Comparison of ENCODE assay signal across 8 mouse cellular contexts in genomic region chr11:94339732-94340585, GRCm38 (mm10). TPM values are rescaled to one million over a fixed set of nuclear protein-coding genes. Genes with fewer than 3 reads are reported as not detected.
DNase-seq lines count a peak whose midpoint lies in the region; ATAC-seq lines count a peak whose summit lies in the region.

No protein-coding gene starts in this region.

- no peaks in the 10 kb centered on the region for H3K9me3 ChIP-seq in hindbrain, embryonic 15.5 days
- H3K9me3 ChIP-seq in midbrain, embryonic 10.5 days (replicated peaks), result no peaks in the 10 kb centered on the region

- peak; percentile 68; the same call in 1 of the 2 replicates for ATAC-seq in hindbrain, embryonic 15.5 days (ENCODE audit: low FRiP score, low read depth)

- H3K36me3 ChIP-seq in hindbrain, embryonic 15.5 days, result peaks cover 39% of the 10 kb centered on the region
- H3K36me3 ChIP-seq in midbrain, embryonic 10.5 days, result peaks cover 50% of the 10 kb centered on the region

- WGBS in hindbrain, embryonic 15.5 days, result 57% methylated on average over 18 of the region's 18 CpGs
- WGBS in midbrain, embryonic 10.5 days, result 62% methylated on average over 18 of the region's 18 CpGs

- intact Hi-C loops in left cerebral cortex, postnatal 4 days (cut with DNase I), result loop anchor here (5.0 kb wide), 2 partner anchors 62 to 147 kb away; partner anchors contain the start of gene Spata20

- DNase-seq in adrenal gland, adult 2 months, result peak; percentile 70
- no peak for DNase-seq in adrenal gland, postnatal 4 days (ENCODE audit: low spot score in 2 of 2)
- DNase-seq in T-cell, adult 2 months (ENCODE audit: low spot score), result peak; percentile 67
- peak; percentile 88 for DNase-seq in embryo, embryonic 11 days
- peak; percentile 62 for DNase-seq in left cerebral cortex, postnatal 4 days
- DNase-seq in midbrain, embryonic 10.5 days (ENCODE audit: low spot score), result peak; percentile 71
- peak; percentile 40 to 50 for DNase-seq in spleen, postnatal 36 days (ENCODE audit: low spot score in 2 of 2)

- no peak overlapping the region for H3K27ac ChIP-seq in hindbrain, embryonic 15.5 days (replicated peaks)
- peak overlapping the region; percentile 68 for H3K27ac ChIP-seq in midbrain, embryonic 10.5 days (replicated peaks)

- no peak overlapping the region for H3K9ac ChIP-seq in hindbrain, embryonic 15.5 days

- H3K4me3 ChIP-seq in hindbrain, embryonic 15.5 days, result no peak overlapping the region
- H3K4me3 ChIP-seq in midbrain, embryonic 10.5 days, result no peak overlapping the region

- peaks cover 34% of the 10 kb centered on the region for H3K4me1 ChIP-seq in hindbrain, embryonic 15.5 days (replicated peaks)
- peaks cover 54% of the 10 kb centered on the region for H3K4me1 ChIP-seq in midbrain, embryonic 10.5 days

- H3K4me2 ChIP-seq in hindbrain, embryonic 15.5 days, result no peak overlapping the region

- H3K27me3 ChIP-seq in hindbrain, embryonic 15.5 days, result no peaks in the 10 kb centered on the region
- H3K27me3 ChIP-seq in midbrain, embryonic 10.5 days (ENCODE audit: low read depth, poor library complexity, severe bottlenecking), result peaks cover 5% of the 10 kb centered on the region; the same call in 1 of the 2 replicates

RNA-seq across cellular contexts. Expression of gene Ankrd40, which starts 12.2 kb away (rescaled TPM):
- total RNA-seq in adrenal gland, adult 2 months (2021), result 100 to 1,000 TPM; 163 to 189 TPM
- 175 and 195 TPM in 2 replicates for polyA plus RNA-seq in adrenal gland, adult 2 months (2012; rRNA removed)
- 100 to 1,000 TPM; 108 to 114 TPM for total RNA-seq in adrenal gland, postnatal 4 days (2021)
- polyA plus RNA-seq in hindbrain, embryonic 15.5 days (2015; fragmentation: Nextera tagmentation; extraction: Ambion mirVana), result 18.3 and 21.5 TPM in 2 replicates
- total RNA-seq in left cerebral cortex, postnatal 4 days (2021), result 10 to 100 TPM; 52.1 to 58.1 TPM
- polyA plus RNA-seq in midbrain, embryonic 10.5 days (2016; fragmentation: Nextera tagmentation; extraction: Ambion mirVana), result 11.1 and 12.9 TPM in 2 replicates

RNA-seq across cellular contexts. Expression of gene Luc7l3, which starts 18.2 kb away (rescaled TPM):
- 10 to 100 TPM; 59.5 to 63.7 TPM for total RNA-seq in adrenal gland, adult 2 months (2021)
- 2.3 and 2.6 TPM in 2 replicates for polyA plus RNA-seq in adrenal gland, adult 2 months (2012; rRNA removed)
- total RNA-seq in adrenal gland, postnatal 4 days (2021), result 100 to 1,000 TPM in 1 of 2 experiments, 10 to 100 TPM in 1; 92.6 to 110 TPM
- 126 and 127 TPM in 2 replicates for polyA plus RNA-seq in hindbrain, embryonic 15.5 days (2015; fragmentation: Nextera tagmentation; extraction: Ambion mirVana)
- 100 to 1,000 TPM; 147 to 151 TPM for total RNA-seq in left cerebral cortex, postnatal 4 days (2021)
- polyA plus RNA-seq in midbrain, embryonic 10.5 days (2016; fragmentation: Nextera tagmentation; extraction: Ambion mirVana), result 105 and 109 TPM in 2 replicates

RNA-seq across cellular contexts. Expression of gene Abcc3, which starts 52.8 kb away (rescaled TPM):
- 1 to 10 TPM; 6.2 to 7.5 TPM for total RNA-seq in adrenal gland, adult 2 months (2021)
- 5.8 and 5.9 TPM in 2 replicates for polyA plus RNA-seq in adrenal gland, adult 2 months (2012; rRNA removed)
- 10 to 100 TPM in 1 of 2 experiments, 1 to 10 TPM in 1; 7.9 to 11.7 TPM for total RNA-seq in adrenal gland, postnatal 4 days (2021)
- 0.53 and 1.2 TPM in 2 replicates for polyA plus RNA-seq in hindbrain, embryonic 15.5 days (2015; fragmentation: Nextera tagmentation; extraction: Ambion mirVana)
- 1 to 10 TPM in 1 of 2 experiments, under 1 TPM in 1; 0.70 to 1.4 TPM for total RNA-seq in left cerebral cortex, postnatal 4 days (2021)
- 0.37 and 0.42 TPM in 2 replicates for polyA plus RNA-seq in midbrain, embryonic 10.5 days (2016; fragmentation: Nextera tagmentation; extraction: Ambion mirVana)

RNA-seq across cellular contexts. Expression of gene Gm21885, which starts 58.3 kb away (rescaled TPM):
- not detected for total RNA-seq in adrenal gland, adult 2 months (2021)
- polyA plus RNA-seq in adrenal gland, adult 2 months (2012; rRNA removed), result not detected in 2 replicates
- total RNA-seq in adrenal gland, postnatal 4 days (2021), result not detected
- polyA plus RNA-seq in hindbrain, embryonic 15.5 days (2015; fragmentation: Nextera tagmentation; extraction: Ambion mirVana), result 0.66 TPM in 1 of 2 replicates, not detected in the other
- not detected for total RNA-seq in left cerebral cortex, postnatal 4 days (2021)
- not detected in 2 replicates for polyA plus RNA-seq in midbrain, embryonic 10.5 days (2016; fragmentation: Nextera tagmentation; extraction: Ambion mirVana)

Comparison
In these comparisons a context has a peak if more than half of its experiments do, and no peak if none do; other contexts are left out.
1. DNase-seq: peak in adrenal gland, adult 2 months (single experiment), T-cell, adult 2 months (single experiment), embryo, embryonic 11 days (single experiment), left cerebral cortex, postnatal 4 days (single experiment), midbrain, embryonic 10.5 days (single experiment) and spleen, postnatal 36 days (2 of 2); none in adrenal gland, postnatal 4 days (0 of 2).